Mouse (Mus musculus): ENCODE data around the gene Gm10663. TPM values are rescaled to one million over a fixed set of nuclear protein-coding genes. Genes with fewer than 3 reads are reported as not detected.

The Gm10663 gene
- polyA plus RNA-seq, 1 experiment: not detected

- TF ChIP-seq POLR2A (IDR thresholded peaks at IDR 0.05; ENCODE audit: borderline replicate concordance, extremely low read depth, low read depth, low read length): no peak
- no peak for TF ChIP-seq CTCF (IDR thresholded peaks at IDR 0.05; ENCODE audit: insufficient read depth, low read length)
- WGBS: 88% methylated on average over 4 of the region's 4 CpGs
- DNase-seq: no peak
- Histone ChIP-seq H3K4me3 (replicated peaks; ENCODE audit: extremely low read depth, low read depth, low read length) (no peak overlapping the region), H3K4me1 (ENCODE audit: control insufficient read depth, insufficient read depth, low read length) (no peaks in the 10 kb centered on the region)
Measured at GRCm38 (mm10) chr8:65068473-65068819, 6.4 kb upstream of the Gm10663 start.

- no peak for DNase-seq
- H3K4me1 ChIP-seq (ENCODE audit: control insufficient read depth, insufficient read depth, low read length): no peaks in the 10 kb centered on the region
- H3K4me3 ChIP-seq (replicated peaks; ENCODE audit: extremely low read depth, low read depth, low read length): no peak overlapping the region
- TF ChIP-seq CTCF (IDR thresholded peaks at IDR 0.05; ENCODE audit: insufficient read depth, low read length) (no peak), POLR2A (IDR thresholded peaks at IDR 0.05; ENCODE audit: borderline replicate concordance, extremely low read depth, low read depth, low read length) (no peak)
- WGBS: 64% methylated on average over 4 of the region's 4 CpGs
Measured at GRCm38 (mm10) chr8:65070996-65071395, 3.8 kb upstream of the Gm10663 start.

GRCm38 (mm10) chr8:65080731-65081130 is 5.9 kb downstream of the Gm10663 start:
- DNase-seq: no peak
- Histone ChIP-seq H3K4me3 (replicated peaks; ENCODE audit: extremely low read depth, low read depth, low read length) (no peak overlapping the region), H3K4me1 (ENCODE audit: control insufficient read depth, insufficient read depth, low read length) (no peaks in the 10 kb centered on the region)
- TF ChIP-seq POLR2A (IDR thresholded peaks at IDR 0.05; ENCODE audit: borderline replicate concordance, extremely low read depth, low read depth, low read length): no peak
- no peak for TF ChIP-seq CTCF (IDR thresholded peaks at IDR 0.05; ENCODE audit: insufficient read depth, low read length)
- 44% methylated on average over 9 of the region's 9 CpGs for WGBS

GRCm38 (mm10) chr8:65085680-65086079 is 10.8 kb downstream of the Gm10663 start:
- WGBS: 63% methylated on average over 2 of the region's 2 CpGs
- no peak for DNase-seq
- no peaks in the 10 kb centered on the region for H3K4me1 ChIP-seq (ENCODE audit: control insufficient read depth, insufficient read depth, low read length)
- no peak overlapping the region for H3K4me3 ChIP-seq (replicated peaks; ENCODE audit: extremely low read depth, low read depth, low read length)
- TF ChIP-seq CTCF (IDR thresholded peaks at IDR 0.05; ENCODE audit: insufficient read depth, low read length) (no peak), POLR2A (IDR thresholded peaks at IDR 0.05; ENCODE audit: borderline replicate concordance, extremely low read depth, low read depth, low read length) (no peak)

GRCm38 (mm10) chr8:65087711-65088110 is 12.9 kb downstream of the Gm10663 start:
- Histone ChIP-seq H3K4me1 (ENCODE audit: control insufficient read depth, insufficient read depth, low read length) (no peaks in the 10 kb centered on the region), H3K4me3 (replicated peaks; ENCODE audit: extremely low read depth, low read depth, low read length) (no peak overlapping the region)
- 63% methylated on average over 8 of the region's 8 CpGs for WGBS
- no peak for TF ChIP-seq POLR2A (IDR thresholded peaks at IDR 0.05; ENCODE audit: borderline replicate concordance, extremely low read depth, low read depth, low read length)
- no peak for DNase-seq

GRCm38 (mm10) chr8:65088120-65088519 is 13.3 kb downstream of the Gm10663 start:
- no peak for DNase-seq
- Histone ChIP-seq H3K4me3 (replicated peaks; ENCODE audit: extremely low read depth, low read depth, low read length) (no peak overlapping the region), H3K4me1 (ENCODE audit: control insufficient read depth, insufficient read depth, low read length) (no peaks in the 10 kb centered on the region)
- no peak for TF ChIP-seq POLR2A (IDR thresholded peaks at IDR 0.05; ENCODE audit: borderline replicate concordance, extremely low read depth, low read depth, low read length)
- TF ChIP-seq CTCF (IDR thresholded peaks at IDR 0.05; ENCODE audit: insufficient read depth, low read length): no peak
- 91% methylated on average over 12 of the region's 12 CpGs for WGBS

- Histone ChIP-seq H3K4me1 (ENCODE audit: control insufficient read depth, insufficient read depth, low read length) (no peaks in the 10 kb centered on the region), H3K4me3 (replicated peaks; ENCODE audit: extremely low read depth, low read depth, low read length) (no peak overlapping the region)
- WGBS: 62% methylated on average over 7 of the region's 7 CpGs
- TF ChIP-seq CTCF (IDR thresholded peaks at IDR 0.05; ENCODE audit: insufficient read depth, low read length) (no peak), POLR2A (IDR thresholded peaks at IDR 0.05; ENCODE audit: borderline replicate concordance, extremely low read depth, low read depth, low read length) (no peak)
- no peak for DNase-seq
Measured at GRCm38 (mm10) chr8:65089781-65090180, 14.9 kb downstream of the Gm10663 start.

GRCm38 (mm10) chr8:65097760-65098415 is 23.1 kb downstream of the Gm10663 start:
- no peaks in the 10 kb centered on the region for H3K4me1 ChIP-seq (ENCODE audit: control insufficient read depth, insufficient read depth, low read length)

GRCm38 (mm10) chr8:65099735-65100134 is 24.9 kb downstream of the Gm10663 start:
- H3K4me3 ChIP-seq (replicated peaks; ENCODE audit: extremely low read depth, low read depth, low read length): no peak overlapping the region
- 50% methylated on average over 3 of the region's 3 CpGs for WGBS

More at GRCm38 (mm10) chr8:65097760-65098415, 23.1 kb downstream of the Gm10663 start:
- WGBS: 41% methylated on average over 7 of the region's 7 CpGs
- no peak for TF ChIP-seq POLR2A (IDR thresholded peaks at IDR 0.05; ENCODE audit: borderline replicate concordance, extremely low read depth, low read depth, low read length)
- no peak for TF ChIP-seq CTCF (IDR thresholded peaks at IDR 0.05; ENCODE audit: insufficient read depth, low read length)
- H3K4me3 ChIP-seq (replicated peaks; ENCODE audit: extremely low read depth, low read depth, low read length): no peak overlapping the region
- DNase-seq: no peak

GRCm38 (mm10) chr8:65103632-65104031 is 28.8 kb downstream of the Gm10663 start:
- WGBS: 83% methylated on average over 7 of the region's 7 CpGs
- TF ChIP-seq POLR2A (IDR thresholded peaks at IDR 0.05; ENCODE audit: borderline replicate concordance, extremely low read depth, low read depth, low read length) (no peak), CTCF (IDR thresholded peaks at IDR 0.05; ENCODE audit: insufficient read depth, low read length) (no peak)
- Histone ChIP-seq H3K4me3 (replicated peaks; ENCODE audit: extremely low read depth, low read depth, low read length) (no peak overlapping the region), H3K4me1 (ENCODE audit: control insufficient read depth, insufficient read depth, low read length) (no peaks in the 10 kb centered on the region)
- DNase-seq: no peak

More at GRCm38 (mm10) chr8:65099735-65100134, 24.9 kb downstream of the Gm10663 start:
- DNase-seq: no peak
- H3K4me1 ChIP-seq (ENCODE audit: control insufficient read depth, insufficient read depth, low read length): no peaks in the 10 kb centered on the region
- no peak for TF ChIP-seq CTCF (IDR thresholded peaks at IDR 0.05; ENCODE audit: insufficient read depth, low read length)
- TF ChIP-seq POLR2A (IDR thresholded peaks at IDR 0.05; ENCODE audit: borderline replicate concordance, extremely low read depth, low read depth, low read length): no peak
